Mouse (Mus musculus) megakaryocyte, adult 5-6 weeks (primary cell): ENCODE results near the gene Nat9. TPM values are rescaled to one million over a fixed set of nuclear protein-coding genes. Genes with fewer than 3 reads are reported as not detected.

ENCODE experiments used
- ATAC-seq: 2 replicates; pipeline ENCODE4 v1.8.0; 2016; ENCODE audit warnings: mild to moderate bottlenecking, inconsistent platforms; ENCODE audit not compliant: poor library complexity, severe bottlenecking
- total RNA-seq, 2 experiments: library from RNA; stranded (forward) in 1 of 2; stranded (reverse) in 1 of 2; fragments of 153-499, 151-499 nt in 1 of 2; fragments of 221-1000, 200-1000 nt in 1 of 2; gene quantifications; 2 replicates each; pipeline versions ENCODE4 v1.2.3 to v1.2.4; 2015 to 2017

Nat9 gene
- total RNA-seq (2015), result 16.1 and 17.7 TPM in 2 replicates
- 23.9 and 36.1 TPM in 2 replicates for total RNA-seq (2017)

GRCm38 (mm10) chr11:115187693-115188092 is at the start of gene Nat9:
TSS of gene Nat9 (minus strand) at chr11:115187859.
- no peak for ATAC-seq

DNA sequence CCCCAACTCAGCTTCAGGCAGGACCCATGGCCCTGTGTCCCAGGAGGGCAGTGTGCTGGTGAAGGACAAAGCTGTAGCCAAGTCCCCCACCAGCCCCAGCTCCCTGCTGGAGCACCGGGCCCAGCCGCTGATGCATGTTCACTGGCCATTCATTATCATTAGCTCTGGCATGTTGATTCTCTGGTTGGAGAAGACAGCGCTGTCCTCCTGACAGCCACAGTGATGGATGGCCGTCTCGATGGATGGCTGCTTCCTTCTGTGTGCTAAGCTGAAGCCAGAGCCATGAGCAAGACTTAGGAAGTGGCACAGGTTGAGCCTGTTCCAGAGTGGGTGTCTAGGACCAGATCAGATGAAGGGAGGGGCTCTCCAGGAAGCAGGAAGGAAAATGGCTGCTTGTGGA is 48.9 kb upstream of the Nat9 start:
- ATAC-seq, result no peak

DNA sequence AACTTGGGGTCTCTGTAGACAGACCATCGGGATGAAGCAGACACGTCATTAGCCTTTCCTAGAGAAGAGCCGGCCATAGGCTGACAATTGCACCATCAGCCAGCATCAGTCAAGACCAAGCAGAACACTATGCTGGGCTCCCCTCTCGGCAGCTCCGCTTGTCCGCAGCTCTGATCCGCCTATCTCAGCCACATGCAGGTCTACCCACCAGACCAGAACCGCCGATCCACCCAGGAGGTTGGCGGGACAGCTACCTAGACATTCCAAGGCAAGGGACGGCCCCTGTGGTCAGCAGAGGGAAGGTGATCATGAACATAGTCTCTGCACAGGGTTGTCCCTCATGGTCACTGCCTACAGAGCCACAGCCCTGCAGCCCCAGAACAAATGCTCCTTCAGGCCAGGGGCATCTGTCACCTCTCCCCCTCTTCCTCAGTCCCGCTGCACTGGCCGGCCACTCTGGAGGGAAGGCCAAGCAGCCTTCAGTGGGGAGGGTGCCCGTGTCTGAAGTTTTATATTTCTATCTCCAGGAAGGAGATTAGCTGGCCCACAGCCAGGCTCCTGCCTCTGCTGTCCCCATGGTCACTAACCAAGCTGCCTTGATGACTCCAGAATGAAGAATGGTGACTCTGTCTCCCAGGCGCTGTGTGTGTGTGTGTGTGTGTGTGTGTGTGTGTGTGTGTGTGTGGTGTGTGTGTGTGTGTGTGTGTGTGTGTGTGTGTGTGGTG is 46.8 kb upstream of the Nat9 start:
- ATAC-seq, result no peak

GRCm38 (mm10) chr11:115233526-115234290 is 46.0 kb upstream of the Nat9 start:
- ATAC-seq, result no peak

- ATAC-seq, result no peak
Observed at GRCm38 (mm10) chr11:115232889-115233288, 45.2 kb upstream of the Nat9 start.

DNA sequence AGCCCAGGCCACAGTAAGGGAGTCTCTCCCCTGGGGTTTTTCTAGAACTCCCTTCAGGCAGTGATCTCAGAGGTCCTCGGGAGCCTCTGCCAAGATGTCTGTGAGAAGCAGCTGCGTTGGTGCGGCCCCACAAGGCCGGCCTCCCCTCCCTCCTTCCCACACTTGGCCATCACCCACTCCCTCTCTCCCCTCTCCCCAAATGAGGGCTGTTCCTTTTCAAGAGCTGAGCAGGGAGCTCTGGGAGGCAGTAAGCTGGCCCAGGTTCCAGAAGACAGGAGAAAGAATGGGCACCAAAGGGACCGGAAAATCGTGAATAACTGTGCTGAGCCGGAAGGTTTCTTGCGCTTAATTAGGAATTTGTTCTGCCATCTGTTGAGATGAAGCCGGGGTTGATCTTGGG is 44.3 kb upstream of the Nat9 start:
- no peak for ATAC-seq

DNA sequence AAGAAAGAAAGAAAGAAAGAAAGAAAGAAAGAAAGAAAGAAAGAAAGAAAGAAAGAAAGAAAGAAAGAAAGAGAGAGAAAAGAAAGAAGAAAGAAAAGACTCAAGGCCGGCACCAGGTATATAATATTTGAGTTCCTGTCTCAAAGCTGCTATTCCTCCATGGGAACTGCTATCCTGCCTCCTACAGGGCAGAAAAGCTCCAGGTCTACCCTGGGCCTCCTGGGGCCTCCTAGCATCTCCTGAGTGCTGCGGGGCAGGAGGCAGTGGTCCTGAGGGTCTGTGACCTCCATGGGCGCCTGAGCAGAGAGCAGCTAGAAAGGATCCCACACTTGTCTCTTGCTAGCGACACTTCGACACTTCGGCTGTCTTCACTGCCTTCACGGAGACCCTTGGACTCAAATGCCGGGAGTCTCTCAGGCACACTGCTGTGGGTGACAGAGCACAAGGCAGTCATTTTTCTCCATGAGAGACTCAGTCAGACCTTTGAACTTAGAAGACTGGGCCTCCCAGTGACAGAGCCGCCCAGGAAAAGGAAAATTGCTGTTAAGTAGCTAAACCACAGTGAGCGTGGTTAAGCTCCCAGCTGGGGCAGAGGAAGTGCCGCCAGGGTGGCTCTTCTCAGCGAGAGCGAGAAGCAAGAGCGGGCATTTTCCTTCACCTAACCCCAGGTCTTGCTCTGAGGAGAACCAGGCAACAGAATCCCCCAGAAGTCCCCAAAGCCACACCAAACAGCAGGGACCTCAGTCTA is 43.7 kb upstream of the Nat9 start:
- peak; percentile 74 for ATAC-seq

DNA sequence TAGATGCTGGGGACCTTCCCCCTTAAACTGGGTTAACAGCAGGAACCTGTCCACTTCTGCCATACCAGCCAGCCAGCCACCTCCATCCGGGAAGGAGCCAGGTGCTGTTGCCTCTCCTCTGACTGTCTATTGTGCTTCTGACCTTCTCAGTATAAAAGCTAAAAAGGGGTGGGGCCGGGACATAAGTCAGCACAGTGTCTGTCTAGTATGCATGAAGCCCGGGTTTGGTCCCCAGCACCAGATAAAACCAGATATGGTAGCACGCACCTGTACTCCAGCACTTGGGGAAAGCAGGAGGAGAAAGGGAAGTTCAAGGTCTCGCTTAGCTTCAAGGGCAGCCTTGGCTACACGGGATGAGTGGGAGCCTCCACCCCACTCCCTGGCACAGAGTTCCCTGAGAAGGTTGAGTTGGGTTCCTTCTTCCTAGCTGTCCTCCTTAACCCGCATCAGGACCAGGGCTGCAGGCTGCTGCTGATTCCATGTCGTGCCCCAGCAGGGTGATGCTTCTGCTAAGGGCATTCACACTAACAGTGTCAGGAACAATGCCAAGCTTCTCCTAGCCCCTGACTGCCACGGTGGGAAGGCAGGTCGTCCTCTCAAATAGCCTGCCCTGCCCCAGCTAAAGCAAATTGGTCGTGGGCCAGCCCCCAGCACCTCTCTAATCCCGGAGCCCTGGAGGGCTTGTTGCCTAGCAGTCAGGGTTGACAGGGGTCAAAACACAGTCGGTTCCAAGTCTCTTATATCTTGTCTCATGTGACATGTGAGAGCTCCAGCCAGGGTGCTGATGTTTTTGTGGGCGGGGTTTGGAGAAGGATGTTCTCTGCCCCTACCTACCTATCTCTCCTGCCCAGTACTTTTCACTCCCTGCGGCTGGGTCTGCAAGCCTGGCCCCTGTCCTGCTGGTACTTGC is 41.6 kb upstream of the Nat9 start:
- ATAC-seq, result no peak

DNA sequence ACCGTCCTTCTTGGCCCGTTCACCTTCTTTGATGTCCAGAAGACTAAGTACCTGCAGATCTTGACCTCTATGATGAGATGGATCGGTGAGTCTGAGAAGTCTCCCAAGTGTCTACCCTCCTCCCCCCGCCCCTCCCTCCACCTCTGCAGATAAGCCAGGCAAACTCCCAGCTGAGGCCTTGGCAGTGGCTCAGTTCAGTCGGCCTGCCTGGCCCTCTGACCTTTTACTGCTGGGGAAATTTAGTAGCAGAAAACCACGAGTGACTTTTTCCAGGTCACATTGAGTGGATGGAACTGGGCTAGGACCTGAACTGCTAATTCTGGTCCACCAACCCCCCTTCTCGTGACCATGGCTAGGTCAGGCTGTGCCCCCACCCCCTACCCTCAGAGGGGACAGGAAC is 40.8 kb upstream of the Nat9 start:
- ATAC-seq, result no peak

GRCm38 (mm10) chr11:115227640-115228039 is 40.0 kb upstream of the Nat9 start:
- no peak for ATAC-seq

GRCm38 (mm10) chr11:115226811-115227491 is 39.3 kb upstream of the Nat9 start:
- ATAC-seq, result no peak

GRCm38 (mm10) chr11:115225301-115225700 is 37.6 kb upstream of the Nat9 start:
- ATAC-seq, result no peak

DNA sequence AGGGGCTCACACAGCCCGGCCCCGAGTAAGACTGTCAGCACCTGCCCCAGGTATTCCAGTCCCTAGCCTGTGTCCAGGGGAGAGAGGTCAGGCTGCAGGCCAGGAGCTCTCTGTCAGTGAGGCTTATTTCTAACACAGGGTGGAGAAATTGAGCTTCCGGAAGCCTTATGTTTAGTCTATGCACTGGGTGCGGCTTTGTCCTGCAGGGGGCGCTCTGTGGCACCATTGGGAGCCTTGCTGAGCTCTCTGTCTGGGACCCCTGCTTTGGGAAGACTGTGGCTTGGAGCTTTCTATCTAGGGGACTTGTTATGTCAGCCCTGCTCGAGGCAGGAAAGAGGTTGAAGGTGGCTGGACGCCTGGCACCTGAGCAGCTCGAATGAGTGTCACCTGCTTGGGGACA is 37.2 kb upstream of the Nat9 start:
- ATAC-seq, result no peak

GRCm38 (mm10) chr11:115223877-115224276 is 36.2 kb upstream of the Nat9 start:
- ATAC-seq, result no peak

GRCm38 (mm10) chr11:115223451-115223850 is 35.8 kb upstream of the Nat9 start:
- ATAC-seq, result peak; percentile 39

- ATAC-seq, result no peak
Observed at GRCm38 (mm10) chr11:115222570-115222969, 34.9 kb upstream of the Nat9 start.

GRCm38 (mm10) chr11:115222077-115222476 is 34.4 kb upstream of the Nat9 start:
- no peak for ATAC-seq

- ATAC-seq, result peak; percentile 67
Observed at GRCm38 (mm10) chr11:115219685-115220084, 32.0 kb upstream of the Nat9 start.

DNA sequence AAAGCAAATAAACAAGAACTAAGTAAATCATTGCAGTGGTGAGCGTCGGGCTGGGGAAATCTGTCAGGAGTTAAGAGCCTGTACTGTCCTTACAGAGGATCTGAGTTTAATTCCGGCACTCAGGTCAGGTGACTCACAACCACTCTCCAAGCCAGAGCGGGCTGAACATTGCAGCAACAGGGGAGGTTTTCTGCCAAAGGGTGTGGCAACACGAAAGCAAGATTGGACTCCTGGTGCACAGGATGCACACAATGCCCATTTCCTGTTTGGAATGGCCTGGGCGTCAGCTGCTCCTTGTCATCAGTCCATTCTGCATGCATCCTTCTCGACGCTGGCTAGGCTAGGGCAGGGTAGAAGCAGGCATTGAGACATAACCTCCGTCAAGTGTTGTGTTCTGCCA is 31.6 kb upstream of the Nat9 start:
- ATAC-seq, result peak; percentile 49
